Mouse (Mus musculus): ENCODE results near the gene C130026I21Rik. TPM values are rescaled to one million over a fixed set of nuclear protein-coding genes. Genes with fewer than 3 reads are reported as not detected.
"Not testable (repeated sequence)": the region's sequence is repeated elsewhere in the genome, so short reads cannot be mapped to it uniquely, and the experiment has no call there.

C130026I21Rik gene
- 1.6 TPM in 1 of 2 replicates, not detected in the other for polyA plus RNA-seq (2012; ENCODE audit: insufficient read depth, low replicate concordance)

- not testable (repeated sequence) for H3K27me3 ChIP-seq (replicated peaks); H3K36me3 ChIP-seq (replicated peaks; ENCODE audit: low read length); H3K4me3 ChIP-seq (replicated peaks); H3K9me3 ChIP-seq; H3K4me1 ChIP-seq
Measured at GRCm38 (mm10) chr1:85270466-85270865, at the start of gene C130026I21Rik. C130026I21Rik (minus strand) TSS chr1:85270566.

- not testable (repeated sequence) for H3K4me1 ChIP-seq; H3K27me3 ChIP-seq (replicated peaks); H3K9me3 ChIP-seq; H3K4me3 ChIP-seq (replicated peaks); H3K36me3 ChIP-seq (replicated peaks; ENCODE audit: low read length)
Measured at GRCm38 (mm10) chr1:85287063-85287462, 16.7 kb upstream of the C130026I21Rik start.

- not testable (repeated sequence) for H3K9me3 ChIP-seq; H3K36me3 ChIP-seq (replicated peaks; ENCODE audit: low read length); H3K4me1 ChIP-seq
Measured at GRCm38 (mm10) chr1:85276421-85276820, 6.1 kb upstream of the C130026I21Rik start.

DNA sequence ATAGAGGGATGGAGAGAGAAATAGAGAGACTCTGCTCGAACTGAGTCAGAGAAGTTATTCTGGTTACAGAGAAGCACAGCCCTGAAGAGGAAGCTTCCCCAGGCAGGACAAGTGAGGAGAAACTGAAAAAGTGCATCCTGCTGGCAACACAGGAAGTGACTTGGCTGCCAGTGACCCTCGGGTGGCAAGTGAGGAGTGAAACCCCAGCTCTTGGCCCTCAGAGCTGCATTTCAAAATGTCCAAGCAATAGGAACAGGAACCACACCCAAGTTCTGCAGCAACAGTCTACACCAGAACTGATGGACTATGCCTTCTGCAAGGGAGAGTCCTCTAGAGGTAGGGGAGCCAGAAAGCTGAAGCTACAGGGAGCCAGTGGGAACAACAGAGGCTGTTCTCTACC lies 11.7 kb downstream of the C130026I21Rik start:
- H3K9me3 ChIP-seq; H3K36me3 ChIP-seq (replicated peaks; ENCODE audit: low read length); H3K27me3 ChIP-seq (replicated peaks); H3K4me3 ChIP-seq (replicated peaks); H3K4me1 ChIP-seq: not testable (repeated sequence)

More at GRCm38 (mm10) chr1:85276421-85276820, 6.1 kb upstream of the C130026I21Rik start:
- not testable (repeated sequence) for H3K4me3 ChIP-seq (replicated peaks); H3K27me3 ChIP-seq (replicated peaks)

- not testable (repeated sequence) for H3K4me3 ChIP-seq (replicated peaks); H3K9me3 ChIP-seq; H3K4me1 ChIP-seq; H3K36me3 ChIP-seq (replicated peaks; ENCODE audit: low read length); H3K27me3 ChIP-seq (replicated peaks)
Measured at GRCm38 (mm10) chr1:85255217-85255616, 15.1 kb downstream of the C130026I21Rik start.

- not testable (repeated sequence) for H3K4me1 ChIP-seq; H3K27me3 ChIP-seq (replicated peaks)
Measured at GRCm38 (mm10) chr1:85251211-85251610, 19.2 kb downstream of the C130026I21Rik start.

DNA sequence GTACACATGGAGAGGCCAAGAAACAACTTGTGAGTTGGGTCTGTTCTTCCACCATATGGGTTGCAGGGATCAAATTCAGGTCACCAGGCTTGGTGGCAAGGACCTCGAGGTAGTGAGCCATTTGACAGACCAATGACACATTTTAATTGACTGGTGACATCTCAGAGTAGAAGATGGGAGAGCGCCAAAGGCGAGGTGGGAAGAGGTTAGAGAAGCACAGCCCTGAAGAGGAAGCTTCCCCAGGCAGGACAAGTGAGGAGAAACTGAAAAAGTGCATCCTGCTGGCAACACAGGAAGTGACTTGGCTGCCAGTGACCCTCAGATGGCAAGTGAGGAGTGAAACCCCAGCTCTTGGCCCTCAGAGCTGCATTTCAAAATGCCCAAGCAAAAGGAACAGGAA lies 21.4 kb downstream of the C130026I21Rik start:
- H3K4me1 ChIP-seq; H3K9me3 ChIP-seq; H3K4me3 ChIP-seq (replicated peaks); H3K27me3 ChIP-seq (replicated peaks); H3K36me3 ChIP-seq (replicated peaks; ENCODE audit: low read length): not testable (repeated sequence)

More at GRCm38 (mm10) chr1:85251211-85251610, 19.2 kb downstream of the C130026I21Rik start:
- H3K9me3 ChIP-seq; H3K36me3 ChIP-seq (replicated peaks; ENCODE audit: low read length); H3K4me3 ChIP-seq (replicated peaks): not testable (repeated sequence)

GRCm38 (mm10) chr1:85246776-85247460 lies 23.4 kb downstream of the C130026I21Rik start:
- not testable (repeated sequence) for H3K36me3 ChIP-seq (replicated peaks; ENCODE audit: low read length)
- peaks cover 15% of the 10 kb centered on the region for H3K9me3 ChIP-seq

DNA sequence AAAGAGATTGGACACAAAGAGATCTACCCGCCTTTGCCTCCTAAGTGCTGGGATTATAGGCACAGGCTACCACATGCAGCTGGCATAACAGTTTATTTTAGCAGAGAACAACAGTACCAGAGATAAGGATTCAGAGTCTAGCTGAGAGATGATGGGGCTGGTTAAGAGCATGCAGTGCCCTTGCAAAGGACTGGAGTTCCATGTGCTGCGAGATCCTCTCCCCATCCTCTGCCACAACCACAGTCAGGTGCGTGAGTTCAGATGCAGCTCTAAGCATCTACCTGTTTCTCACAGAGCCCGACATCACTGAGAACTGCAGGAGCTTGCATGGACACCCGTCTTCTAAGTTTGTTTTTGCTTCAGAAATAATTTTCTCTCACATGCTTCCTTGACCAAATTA lies 24.1 kb downstream of the C130026I21Rik start:
- peaks cover 15% of the 10 kb centered on the region for H3K9me3 ChIP-seq
- not testable (repeated sequence) for H3K36me3 ChIP-seq (replicated peaks; ENCODE audit: low read length); H3K27me3 ChIP-seq (replicated peaks); H3K4me1 ChIP-seq; H3K4me3 ChIP-seq (replicated peaks)

More at GRCm38 (mm10) chr1:85246776-85247460, 23.4 kb downstream of the C130026I21Rik start:
- H3K27me3 ChIP-seq (replicated peaks); H3K4me3 ChIP-seq (replicated peaks); H3K4me1 ChIP-seq: not testable (repeated sequence)

DNA sequence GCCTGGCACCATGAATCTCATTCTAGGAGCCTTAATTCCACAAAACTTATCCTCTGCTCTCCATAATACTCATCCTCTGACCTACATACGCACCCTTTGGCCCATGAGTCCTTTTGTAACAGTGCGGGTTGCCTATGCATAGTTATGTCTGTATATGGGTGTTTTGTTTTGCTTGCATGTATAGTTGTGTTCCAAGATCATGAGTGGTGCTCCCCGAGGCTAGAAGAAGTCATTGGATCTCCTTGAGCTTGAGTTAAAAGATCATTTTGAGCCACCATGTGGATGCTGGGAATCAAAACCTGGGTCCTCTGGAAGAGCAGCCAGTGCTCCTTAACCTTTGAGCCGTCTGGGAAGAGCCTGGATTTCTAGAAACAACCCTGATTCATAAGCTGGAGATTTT lies 25.4 kb downstream of the C130026I21Rik start:
- peaks cover 17% of the 10 kb centered on the region for H3K9me3 ChIP-seq
- H3K4me3 ChIP-seq (replicated peaks); H3K36me3 ChIP-seq (replicated peaks; ENCODE audit: low read length); H3K4me1 ChIP-seq; H3K27me3 ChIP-seq (replicated peaks): not testable (repeated sequence)

- peaks cover 14% of the 10 kb centered on the region; the same call in 1 of the 2 replicates for H3K9me3 ChIP-seq
- H3K36me3 ChIP-seq (replicated peaks; ENCODE audit: low read length); H3K4me1 ChIP-seq; H3K4me3 ChIP-seq (replicated peaks); H3K27me3 ChIP-seq (replicated peaks): not testable (repeated sequence)
Measured at GRCm38 (mm10) chr1:85243023-85243422, 27.3 kb downstream of the C130026I21Rik start.

GRCm38 (mm10) chr1:85239018-85239775 lies 31.2 kb downstream of the C130026I21Rik start:
- not testable (repeated sequence) for H3K36me3 ChIP-seq (replicated peaks; ENCODE audit: low read length); H3K4me1 ChIP-seq; H3K4me3 ChIP-seq (replicated peaks); H3K9me3 ChIP-seq; H3K27me3 ChIP-seq (replicated peaks)

- not testable (repeated sequence) for H3K9me3 ChIP-seq
Measured at GRCm38 (mm10) chr1:85206531-85206930, 63.8 kb downstream of the C130026I21Rik start.

GRCm38 (mm10) chr1:85199523-85199922 lies 70.8 kb downstream of the C130026I21Rik start:
- H3K4me1 ChIP-seq; H3K9me3 ChIP-seq; H3K36me3 ChIP-seq (replicated peaks; ENCODE audit: low read length); H3K4me3 ChIP-seq (replicated peaks); H3K27me3 ChIP-seq (replicated peaks): not testable (repeated sequence)

More at GRCm38 (mm10) chr1:85206531-85206930, 63.8 kb downstream of the C130026I21Rik start:
- not testable (repeated sequence) for H3K36me3 ChIP-seq (replicated peaks; ENCODE audit: low read length); H3K27me3 ChIP-seq (replicated peaks); H3K4me3 ChIP-seq (replicated peaks); H3K4me1 ChIP-seq

DNA sequence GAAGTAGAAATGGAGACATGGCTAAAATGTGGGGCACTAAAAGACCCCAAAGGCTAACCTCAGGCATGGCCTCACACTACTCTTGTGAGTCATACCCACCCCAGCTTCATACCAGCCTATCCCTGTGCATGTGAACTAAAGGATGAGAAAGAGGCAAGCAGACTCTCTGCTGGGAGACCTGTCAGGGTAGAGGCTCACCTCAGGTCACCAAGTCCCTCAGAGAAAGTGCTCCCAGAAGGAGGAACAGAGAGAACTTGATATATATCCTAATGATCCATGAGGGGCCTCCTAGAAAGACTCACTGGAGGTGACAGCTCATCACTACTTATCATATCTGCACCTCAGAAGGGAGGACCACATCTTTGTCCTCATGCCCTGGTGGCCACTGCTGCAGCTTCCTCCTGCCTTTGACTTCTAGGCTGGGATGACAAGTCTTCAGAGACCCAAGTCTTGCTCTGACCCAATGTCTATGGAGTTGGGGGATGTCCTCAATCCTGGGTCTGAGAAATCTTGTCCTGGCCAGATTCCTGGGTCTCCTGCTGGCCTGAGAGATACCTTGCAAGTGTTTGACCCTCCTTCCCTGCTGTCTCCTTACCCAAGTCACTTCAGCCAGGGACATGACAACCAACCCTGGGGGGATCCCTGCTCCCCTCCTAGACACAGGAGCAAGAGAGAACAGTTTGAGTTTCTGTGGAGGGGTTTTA lies 71.6 kb downstream of the C130026I21Rik start:
- H3K4me3 ChIP-seq (replicated peaks); H3K27me3 ChIP-seq (replicated peaks); H3K36me3 ChIP-seq (replicated peaks; ENCODE audit: low read length); H3K9me3 ChIP-seq; H3K4me1 ChIP-seq: not testable (repeated sequence)

GRCm38 (mm10) chr1:85196732-85197131 lies 73.6 kb downstream of the C130026I21Rik start:
- not testable (repeated sequence) for H3K9me3 ChIP-seq; H3K27me3 ChIP-seq (replicated peaks); H3K4me3 ChIP-seq (replicated peaks); H3K36me3 ChIP-seq (replicated peaks; ENCODE audit: low read length); H3K4me1 ChIP-seq
